Mouse (Mus musculus) MEL (cell line): ENCODE data around the gene Ripor1.

Experiments
- CTCF ChIP-seq, 3 experiments: IDR thresholded peaks in 2 of 3; conservative IDR thresholded peaks in 1 of 3; 2 replicates each; pipeline ENCODE4 v1.5.1; 2011 to 2012; ENCODE audit warnings: low read length in 3 of 3, low read depth in 2 of 3, mild to moderate bottlenecking in 2 of 3, improper control_type of control experiment in 1 of 3, inconsistent platforms in 1 of 3, mixed read lengths in 1 of 3, moderate library complexity in 1 of 3; ENCODE audit not compliant: control insufficient read depth in 1 of 3, insufficient read depth in 1 of 3, poor library complexity in 1 of 3, severe bottlenecking in 1 of 3
- POLR2AphosphoS2 ChIP-seq: IDR thresholded peaks from 2 replicates; pipeline ENCODE4 v1.6.1; 2011; ENCODE audit warnings: low read length, improper control_type of control experiment
- TCF12 ChIP-seq: IDR thresholded peaks from 2 replicates; pipeline ENCODE4 v1.6.1; 2014; ENCODE audit warnings: low read depth, mild to moderate bottlenecking, inconsistent platforms, low read length, improper control_type of control experiment, moderate library complexity
- ZNF384 ChIP-seq: IDR thresholded peaks from 2 replicates; pipeline ENCODE4 v1.6.1; 2012; ENCODE audit warnings: low read depth, mild to moderate bottlenecking, inconsistent platforms, low read length, improper control_type of control experiment

GRCm38 (mm10) chr8:105592431-105592830, 12.6 kb upstream of the Ripor1 start:
- TF ChIP-seq CTCF (IDR thresholded peaks at IDR 0.05 in 2 of 3, conservative IDR thresholded peaks at IDR 0.05 in 1 of 3; ENCODE audit: control insufficient read depth in 1 of 3, insufficient read depth in 1 of 3, low read depth in 2 of 3, low read length in 3 of 3, poor library complexity in 1 of 3, severe bottlenecking in 1 of 3), result no peak
- TF ChIP-seq ZNF384, result no peak
- TF ChIP-seq TCF12, result no peak
- no peak for TF ChIP-seq POLR2AphosphoS2
